Mouse (Mus musculus): ENCODE measurements around the gene Slc47a1. TPM values are rescaled to one million over a fixed set of nuclear protein-coding genes. Genes with fewer than 3 reads are reported as not detected.
A peak's percentile ranks its signal among the peaks of the same experiment; 100 is the strongest.
"Not testable (repeated sequence)": the region's sequence is repeated elsewhere in the genome, so short reads cannot be mapped to it uniquely, and the experiment has no call there.

The Slc47a1 gene
- 10 to 100 TPM; 25.8 to 31.2 TPM for total RNA-seq (2021)
- long read RNA-seq, experiment 1, transcript Slc47a1-201 (17 exons, 2,639 nt): major isoform, 8 of 69 reads
- long read RNA-seq, experiment 1, partial matches to known transcripts: 29 of 69 reads
- long read RNA-seq, experiment 1, other reads (novel, unspliced or antisense): 32 of 69 reads
- long read RNA-seq, experiment 2, transcript Slc47a1-201 (17 exons, 2,639 nt): major isoform, 11 of 48 reads
- long read RNA-seq, experiment 2, partial matches to known transcripts: 17 of 48 reads
- long read RNA-seq, experiment 2, other reads (novel, unspliced or antisense): 20 of 48 reads

DNA sequence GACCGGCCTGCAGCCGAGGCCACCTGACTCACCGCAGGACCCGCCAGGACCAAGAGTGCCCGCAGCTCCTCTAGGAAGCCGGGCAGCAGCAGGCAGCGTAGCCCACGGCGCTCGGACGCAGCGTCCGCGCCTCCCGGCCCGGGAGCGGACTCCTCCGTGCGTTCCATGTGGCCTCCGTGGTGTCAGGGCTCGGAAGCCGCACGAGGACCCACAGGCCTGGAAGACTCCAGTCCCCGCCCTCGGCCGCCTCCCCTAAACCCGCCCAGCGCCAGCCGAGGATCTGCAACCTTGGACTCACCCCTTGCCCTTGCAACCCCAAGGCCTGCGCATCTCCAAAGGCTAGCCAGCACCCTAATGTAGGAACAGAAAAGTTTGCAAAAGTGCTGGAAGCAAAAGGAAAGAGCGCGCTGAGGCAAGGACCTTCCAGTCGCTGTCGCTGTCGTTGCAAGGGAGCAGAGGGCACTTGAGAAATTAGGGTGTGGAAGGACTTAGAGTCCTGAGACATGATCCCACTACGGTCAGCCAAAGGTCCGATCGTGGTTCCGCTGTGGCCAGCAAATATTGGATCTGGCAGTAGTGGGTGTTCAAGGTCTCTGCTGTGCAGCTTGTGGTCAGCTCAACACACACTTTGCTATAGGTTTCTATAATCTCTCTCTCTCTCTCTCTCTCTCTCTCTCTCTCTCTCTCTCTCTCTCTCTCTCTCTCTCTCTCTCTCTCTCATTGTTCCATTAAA is at the start of gene Slc47a1:
Slc47a1 (minus strand) TSS at position 465 of the 733 bp plus-strand sequence.
- intact Hi-C loops (cut with DNase I): no loop called here
- DNase-seq: peak; percentile 48 to 57

DNA sequence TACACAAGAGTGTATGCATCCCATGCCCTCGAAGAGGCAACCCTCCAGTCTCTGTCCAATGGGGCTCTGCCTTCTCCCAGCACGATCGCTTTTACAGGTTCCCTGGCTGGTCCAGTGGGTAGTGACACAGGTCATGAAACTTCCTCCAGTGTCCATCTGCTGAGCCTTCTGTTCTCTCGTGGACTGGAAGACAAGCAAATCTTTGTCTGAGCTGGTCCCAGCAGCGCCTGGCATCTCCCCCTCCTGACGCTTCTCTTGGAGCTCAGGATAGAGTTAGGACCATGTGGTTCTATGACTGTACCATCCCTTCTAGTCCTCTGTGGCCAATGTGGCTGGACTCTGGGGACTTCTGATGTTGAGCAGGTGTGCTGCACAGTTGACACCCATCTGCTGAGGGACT is 41.1 kb upstream of the Slc47a1 start:
- intact Hi-C loops (cut with DNase I): loop anchor here (5.0 kb wide), 2 partner anchors 83 to 293 kb away; no protein-coding TSS in a partner anchor
- DNase-seq: no peak

DNA sequence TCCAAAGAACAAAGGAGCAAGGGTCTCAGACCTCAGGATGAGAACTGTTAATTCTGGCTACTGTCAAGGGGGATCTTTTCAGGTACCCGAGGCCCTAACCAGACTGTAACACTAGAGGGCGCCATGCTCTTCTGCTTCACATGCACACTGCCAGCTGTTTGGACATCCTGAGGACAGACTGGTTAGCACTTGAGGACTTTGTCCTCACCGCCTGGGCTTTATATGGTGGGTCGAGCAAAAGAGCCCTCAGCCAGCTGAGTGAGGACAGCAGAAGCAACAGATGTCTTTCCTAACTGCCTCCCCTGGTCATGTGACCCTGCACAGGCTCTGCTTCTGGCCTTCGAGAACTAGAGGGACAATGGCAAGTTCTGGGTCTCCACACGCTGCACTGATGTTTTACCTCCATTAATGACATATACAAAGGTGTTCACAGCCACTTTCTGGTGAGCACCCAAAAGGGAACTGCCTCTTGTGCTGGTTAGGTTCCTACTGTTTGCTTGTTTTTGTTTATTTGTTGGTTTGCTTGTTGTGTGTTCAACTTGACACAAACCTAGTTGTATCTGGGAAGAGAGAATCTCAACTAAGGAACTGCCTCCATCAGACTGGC is 39.9 kb upstream of the Slc47a1 start:
- peak; percentile 85 to 92 for DNase-seq
- intact Hi-C loops (cut with DNase I): loop anchor here (5.0 kb wide), 2 partner anchors 84 to 294 kb away; no protein-coding TSS in a partner anchor

DNA sequence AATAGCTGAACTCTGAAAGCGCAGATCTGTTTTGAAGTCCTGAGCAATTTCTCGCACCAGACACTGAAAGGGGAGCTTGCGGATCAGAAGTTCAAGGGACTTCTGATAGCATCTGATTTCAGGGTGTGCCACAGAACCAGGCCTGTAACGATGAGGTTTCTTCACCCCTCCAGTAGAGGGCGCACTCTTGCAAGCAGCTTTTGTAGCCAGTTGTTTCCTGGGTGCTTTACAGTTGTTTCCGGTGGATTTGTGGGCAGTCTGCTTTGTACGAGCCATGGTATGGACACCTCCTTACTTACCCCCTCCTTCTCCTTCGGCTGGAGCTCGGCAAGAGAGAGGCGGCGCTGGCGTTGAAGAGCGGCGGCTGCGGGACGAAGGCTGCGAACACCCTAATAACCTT is 38.4 kb upstream of the Slc47a1 start:
- not testable (repeated sequence) for DNase-seq
- intact Hi-C loops (cut with DNase I): loop anchor here (5.0 kb wide), 2 partner anchors 86 to 296 kb away; no protein-coding TSS in a partner anchor

DNA sequence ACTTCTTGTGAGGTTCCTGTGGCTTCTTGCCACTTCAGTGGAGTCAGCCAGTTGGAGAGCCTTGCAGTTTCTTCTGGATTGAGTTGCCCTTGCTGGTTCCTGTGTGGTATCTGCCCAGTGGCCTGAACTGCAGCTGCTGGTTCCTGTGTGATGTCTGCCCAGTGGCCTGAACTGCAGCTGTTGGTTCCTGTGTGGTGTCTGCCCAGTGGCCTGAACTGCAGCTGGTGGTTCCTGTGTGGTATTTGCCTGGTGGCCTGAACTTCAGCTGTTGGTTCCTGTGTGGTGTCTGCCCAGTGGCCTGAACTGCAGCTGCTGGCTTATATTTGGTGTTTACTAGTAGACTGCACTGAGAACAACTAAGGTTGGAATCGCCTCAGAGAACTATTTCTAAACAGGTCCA is 37.3 kb upstream of the Slc47a1 start:
- intact Hi-C loops (cut with DNase I): loop anchor here (5.0 kb wide), 2 partner anchors 87 to 297 kb away; no protein-coding TSS in a partner anchor
- DNase-seq: no peak

DNA sequence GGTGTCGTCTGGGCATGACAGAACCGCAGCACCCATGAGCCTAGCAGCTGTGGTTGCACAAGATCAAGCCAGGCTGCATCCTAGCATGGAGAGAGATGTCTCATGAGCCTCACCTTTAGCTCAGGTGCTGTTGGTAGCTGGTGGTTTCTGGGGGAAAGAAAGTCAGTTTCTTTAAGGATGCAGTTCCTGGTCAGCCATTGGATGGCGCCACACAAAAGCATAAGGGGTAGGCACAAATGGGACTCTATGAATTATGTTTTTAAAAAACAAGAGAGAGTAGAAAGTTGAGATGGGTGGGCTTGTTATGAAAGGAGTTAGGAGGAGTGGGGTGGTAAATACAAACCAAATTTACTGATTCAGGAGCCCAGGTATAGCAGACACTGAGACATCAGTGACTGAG is 36.4 kb upstream of the Slc47a1 start:
- DNase-seq: no peak
- intact Hi-C loops (cut with DNase I): loop anchor here (5.0 kb wide), 1 partner anchor 312 kb away; no protein-coding TSS in a partner anchor

DNA sequence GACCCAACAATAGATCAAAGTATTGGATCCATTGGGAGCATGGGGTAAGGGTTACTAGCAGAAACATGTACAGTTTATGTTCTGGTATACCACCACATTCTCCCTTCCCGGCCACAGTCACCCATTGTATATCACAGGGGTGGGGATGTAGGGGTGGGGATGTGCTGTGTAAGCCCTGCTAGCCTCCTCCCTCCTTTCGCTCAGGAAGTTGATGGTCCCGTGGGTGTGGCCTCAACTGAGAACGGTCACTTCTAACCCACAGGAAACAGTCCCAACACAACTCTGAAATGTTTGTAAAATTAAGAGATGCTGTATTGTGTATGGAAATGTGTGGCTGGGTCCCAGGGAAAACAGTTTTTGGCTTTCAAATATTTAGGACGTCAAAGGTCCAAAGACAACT is 35.3 kb upstream of the Slc47a1 start:
- intact Hi-C loops (cut with DNase I): loop anchor here (5.0 kb wide), 1 partner anchor 311 kb away; no protein-coding TSS in a partner anchor
- no peak for DNase-seq

DNA sequence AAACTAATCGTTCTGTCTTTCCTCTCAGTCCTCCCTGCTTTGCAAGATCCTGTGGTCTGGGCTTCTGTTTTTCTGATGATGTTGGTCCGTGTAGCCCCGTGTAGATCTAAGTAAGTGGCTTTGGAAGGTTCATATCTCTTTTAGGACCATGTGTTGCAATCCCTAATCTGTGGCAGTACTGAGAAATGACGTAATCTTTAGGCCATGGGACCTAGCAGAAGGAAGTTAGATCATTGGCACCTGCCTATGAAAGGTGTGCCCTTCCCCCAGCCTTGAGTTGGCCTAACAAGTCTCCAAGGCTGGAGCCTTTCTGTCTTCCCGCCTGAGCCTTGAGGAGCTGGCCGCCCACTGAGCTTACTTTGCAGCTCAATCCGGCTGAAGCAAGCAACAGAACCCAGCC is 33.7 kb upstream of the Slc47a1 start:
- no peak for DNase-seq
- intact Hi-C loops (cut with DNase I): loop anchor here (2.0 to 5.0 kb wide), 5 partner anchors 63 to 310 kb away; no protein-coding TSS in a partner anchor

DNA sequence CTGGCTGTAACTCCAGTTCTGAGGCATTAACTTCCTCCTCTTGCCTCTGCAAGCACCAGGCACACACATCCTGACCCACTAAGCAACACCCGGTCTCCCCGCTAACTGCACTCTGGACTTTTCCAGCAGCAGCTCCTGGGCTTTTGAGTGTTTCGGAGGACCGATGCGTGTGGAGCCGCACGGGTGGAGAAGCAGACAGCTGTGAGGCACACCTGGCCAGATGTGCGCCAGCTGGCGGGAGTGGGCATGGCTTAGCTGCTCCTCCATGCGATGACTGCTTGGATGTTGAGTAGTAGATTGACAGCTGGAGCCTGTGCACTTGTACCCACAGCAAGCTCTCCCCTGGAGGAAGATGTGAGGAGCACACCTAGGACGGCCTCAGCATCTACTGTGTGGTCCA is 33.1 kb upstream of the Slc47a1 start:
- no peak for DNase-seq
- intact Hi-C loops (cut with DNase I): loop anchor here (2.0 to 5.0 kb wide), 5 partner anchors 62 to 309 kb away; no protein-coding TSS in a partner anchor

DNA sequence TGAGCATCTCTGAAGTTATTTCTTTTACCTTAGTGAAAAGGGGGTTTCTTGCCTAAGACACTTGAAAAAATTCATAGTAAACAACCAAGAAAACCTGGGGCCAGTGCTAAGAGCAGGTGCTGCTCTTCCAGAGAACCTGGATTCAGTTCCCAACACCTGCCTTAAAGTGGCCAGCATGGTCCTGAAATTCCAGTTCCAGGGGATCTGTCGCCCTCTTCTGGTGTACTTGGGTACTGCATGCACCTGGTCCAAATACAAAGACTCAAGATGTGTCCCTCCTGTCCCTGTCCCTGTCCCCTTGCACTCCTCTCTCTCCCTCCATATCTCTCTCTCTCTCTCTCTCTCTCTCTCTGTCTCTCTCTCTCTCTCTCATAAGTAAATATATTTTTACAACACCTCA is 32.0 kb upstream of the Slc47a1 start:
- peak; percentile 86 to 93 for DNase-seq
- intact Hi-C loops (cut with DNase I): loop anchor here (2.0 to 5.0 kb wide), 5 partner anchors 61 to 308 kb away; no protein-coding TSS in a partner anchor

DNA sequence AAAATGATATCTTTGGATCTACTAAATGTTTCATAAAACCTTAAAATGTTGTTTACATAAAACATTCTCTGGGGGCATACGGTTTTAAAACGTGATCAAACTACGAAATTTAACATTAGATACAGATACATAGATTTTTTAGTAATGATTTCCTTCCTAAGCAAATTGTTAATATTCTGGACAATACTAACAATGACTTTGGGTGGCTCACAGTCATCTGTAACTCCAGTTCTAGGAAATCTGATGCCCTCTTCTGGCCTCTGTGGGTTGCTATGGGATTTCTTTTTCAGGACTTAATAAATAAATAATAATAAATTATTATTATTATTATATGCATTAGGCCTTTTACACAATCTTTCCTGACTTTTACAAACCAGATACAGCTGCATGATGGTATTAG is 30.9 kb upstream of the Slc47a1 start:
- DNase-seq: no peak
- intact Hi-C loops (cut with DNase I): no loop called here

DNA sequence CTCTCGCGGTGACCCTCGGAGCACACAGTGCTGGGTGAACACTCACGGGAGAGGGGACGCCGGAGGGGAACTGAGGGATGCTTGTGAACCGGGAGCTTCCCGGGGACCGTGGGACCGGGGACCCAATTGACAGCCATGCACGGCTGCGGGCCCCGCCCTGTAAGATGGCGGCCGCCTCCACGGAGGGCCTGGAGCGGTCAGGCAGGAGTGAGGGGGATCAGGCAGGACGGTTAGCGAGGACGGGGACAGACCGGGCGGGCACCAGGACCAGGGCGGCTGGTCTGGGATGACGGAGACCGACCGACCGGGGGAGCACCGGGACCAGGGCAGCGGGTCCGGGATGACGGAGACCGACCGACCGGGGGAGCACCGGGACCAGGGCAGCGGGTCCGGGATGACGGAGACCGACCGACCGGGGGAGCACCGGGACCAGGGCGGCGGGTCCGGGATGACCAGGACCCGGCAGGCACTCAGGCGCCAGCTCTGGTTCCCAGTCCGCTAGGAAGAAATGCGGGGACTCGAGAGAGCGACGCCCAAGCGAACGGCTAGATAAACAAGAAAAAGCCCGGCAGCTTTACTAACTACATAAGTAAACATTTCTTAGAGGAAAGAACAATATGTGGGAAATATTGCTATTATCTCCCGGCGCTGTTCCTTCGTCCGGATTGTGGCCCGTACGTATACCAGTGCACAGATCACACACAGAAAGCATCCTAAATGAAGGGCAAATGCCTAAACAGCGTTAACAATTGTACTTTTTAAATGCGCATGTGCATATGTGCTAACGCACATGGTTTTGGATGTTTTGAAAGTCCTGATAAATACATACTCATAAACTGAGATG is 30.3 kb upstream of the Slc47a1 start:
- DNase-seq: peak; percentile 85 to 87
- intact Hi-C loops (cut with DNase I): no loop called here

DNA sequence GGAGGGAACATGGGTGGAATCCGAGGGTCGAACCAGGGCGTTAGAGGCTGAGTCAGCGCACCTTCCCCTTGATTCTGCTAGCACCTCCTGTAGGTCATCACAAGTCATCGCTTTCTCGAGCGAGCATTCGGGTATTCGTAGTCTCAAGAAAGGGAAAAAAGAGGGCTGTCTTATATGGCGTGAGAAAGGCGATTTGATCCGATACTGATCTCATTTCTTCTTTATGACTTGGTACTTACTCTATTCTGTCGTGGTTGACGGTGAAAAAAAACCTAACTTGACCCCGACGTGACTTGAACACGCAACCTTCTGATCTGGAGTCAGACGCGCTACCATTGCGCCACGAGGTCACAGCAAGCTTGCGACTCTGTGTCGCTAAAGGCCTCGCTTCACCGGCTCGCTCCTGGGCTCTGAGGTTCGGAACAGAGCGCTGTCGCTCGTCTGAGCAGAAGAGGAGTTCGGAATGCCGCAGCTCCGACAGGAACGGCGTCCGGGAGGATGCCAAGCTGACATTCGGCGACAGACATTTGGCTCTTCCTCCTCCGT is 29.6 kb upstream of the Slc47a1 start:
- peak; percentile 94 to 95 for DNase-seq
- intact Hi-C loops (cut with DNase I): no loop called here

DNA sequence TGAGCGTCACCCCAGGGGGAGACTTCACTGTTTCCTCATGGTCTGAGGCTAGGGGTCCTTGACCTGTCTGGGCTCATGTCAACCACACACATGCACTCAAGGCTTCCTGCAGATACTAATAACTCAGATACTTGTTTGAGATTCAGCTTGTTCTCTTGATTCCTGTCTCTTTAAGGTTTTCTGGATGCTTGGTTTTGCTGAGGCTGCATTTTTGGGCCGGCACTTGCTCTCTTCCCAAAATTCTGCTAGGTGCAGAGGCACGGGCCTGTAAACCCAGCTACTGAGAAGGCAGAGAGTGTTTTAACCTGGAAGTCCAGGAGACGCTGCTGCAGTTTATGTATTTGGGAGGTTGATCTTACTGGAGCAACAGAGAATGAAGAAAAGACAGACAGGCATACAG is 23.6 kb upstream of the Slc47a1 start:
- intact Hi-C loops (cut with DNase I): no loop called here
- no peak for DNase-seq

DNA sequence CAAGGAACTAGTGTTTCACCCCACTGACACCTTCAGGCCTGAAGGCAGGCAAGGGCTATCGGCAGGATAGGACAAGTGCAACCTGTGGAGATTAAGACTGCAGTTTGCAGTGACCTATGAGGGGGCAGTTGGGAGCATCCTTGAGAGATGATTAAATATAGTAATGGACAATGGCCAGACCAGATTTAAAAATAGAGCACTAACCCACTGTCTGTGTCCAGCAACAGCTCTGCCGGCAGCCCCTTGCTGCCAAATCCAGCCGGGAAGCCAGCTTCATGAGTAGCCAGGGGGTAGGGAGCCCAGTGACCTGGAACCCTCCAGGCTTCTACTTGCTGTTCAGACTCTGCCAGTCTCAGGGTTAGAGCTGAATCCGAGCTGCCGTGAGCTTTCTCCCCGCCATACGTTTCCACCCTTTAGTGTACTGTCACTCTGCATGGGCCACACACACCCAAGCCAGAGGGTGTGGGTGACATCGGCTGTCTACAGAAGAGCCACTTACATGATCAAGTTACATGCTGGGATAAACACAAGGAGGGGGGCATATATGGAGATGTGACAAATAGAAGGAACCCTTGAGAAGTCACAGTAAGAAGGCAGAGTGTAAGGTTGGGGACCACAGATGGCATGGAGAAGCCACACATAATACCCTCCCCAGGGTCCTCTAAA is 22.7 kb upstream of the Slc47a1 start:
- DNase-seq: peak; percentile 44 to 52
- intact Hi-C loops (cut with DNase I): no loop called here

DNA sequence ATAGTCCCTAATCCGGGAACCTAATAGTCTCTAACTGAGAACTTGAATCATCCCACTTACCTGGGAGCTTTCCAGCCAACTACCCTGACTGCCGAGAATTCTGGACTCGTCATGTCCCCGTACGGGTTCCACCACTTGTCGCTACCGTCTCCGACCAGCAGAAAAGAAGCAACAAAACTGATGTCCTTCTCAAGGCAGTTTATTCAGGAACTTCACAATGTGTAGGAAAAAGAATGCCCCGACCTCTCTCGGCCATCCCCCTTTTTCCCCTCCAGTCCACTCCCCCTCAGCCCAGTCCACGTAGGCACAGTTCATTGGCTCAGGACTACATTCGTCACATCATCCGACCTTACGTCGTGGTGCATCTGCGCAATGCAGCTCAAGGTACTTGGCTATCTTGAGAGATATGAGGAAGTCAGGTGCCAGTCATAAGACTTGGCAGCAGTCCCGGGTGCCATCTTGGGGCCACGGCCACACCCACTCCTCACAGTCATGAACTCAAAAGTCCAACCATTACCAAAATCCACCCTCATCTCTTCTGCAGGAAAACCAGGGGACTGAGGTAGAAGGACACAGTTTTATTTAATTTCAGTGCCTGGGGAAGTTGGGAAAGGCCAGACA is 19.4 kb upstream of the Slc47a1 start:
- DNase-seq; intact Hi-C loops (cut with DNase I): not testable (repeated sequence)

DNA sequence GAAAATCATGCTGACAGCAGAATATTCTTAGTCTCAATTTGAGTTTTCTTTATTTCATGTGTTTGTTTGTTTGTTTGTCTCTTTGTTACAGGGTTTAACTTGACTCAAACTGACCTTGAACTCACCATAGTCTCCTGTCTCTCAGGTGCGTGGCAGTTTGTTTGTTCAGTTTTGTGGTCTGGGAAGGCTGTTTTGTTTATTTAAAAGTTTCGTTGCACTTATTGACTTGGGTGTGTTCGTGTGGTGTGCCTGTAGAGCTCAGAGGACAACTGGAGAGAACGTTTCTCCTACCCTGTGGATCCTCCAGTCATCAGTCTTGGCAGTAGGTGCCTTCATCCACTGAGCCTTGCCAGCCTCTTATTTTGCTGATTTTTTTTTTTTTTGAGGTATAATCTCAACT is 10.8 kb upstream of the Slc47a1 start:
- intact Hi-C loops (cut with DNase I): loop anchor here (1.0 to 5.0 kb wide), 2 partner anchors 40 to 287 kb away; no protein-coding TSS in a partner anchor
- DNase-seq: no peak

DNA sequence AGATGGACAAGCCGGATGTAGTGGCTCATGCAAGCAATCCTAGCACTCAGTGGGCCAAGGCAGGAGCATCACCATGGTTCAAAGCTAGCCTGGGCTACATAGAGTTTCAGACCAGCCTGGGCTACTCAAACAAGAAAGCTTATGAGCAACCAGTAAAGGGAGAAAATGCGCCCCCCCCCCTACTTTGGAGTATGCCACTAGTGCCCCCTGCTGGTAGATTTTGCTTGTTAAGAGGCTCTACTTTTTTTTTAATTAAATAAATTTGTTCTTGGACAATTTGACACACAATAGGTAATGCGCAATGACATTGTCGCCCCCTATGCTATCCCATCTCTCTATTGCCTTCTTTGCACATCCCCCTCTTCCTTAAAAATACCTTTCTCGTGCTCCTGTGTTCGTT is 9.9 kb upstream of the Slc47a1 start:
- intact Hi-C loops (cut with DNase I): loop anchor here (1.0 to 5.0 kb wide), 2 partner anchors 39 to 286 kb away; no protein-coding TSS in a partner anchor
- peak; percentile 44 to 70 for DNase-seq

Data from heart, postnatal 14 days (tissue).